Mouse (Mus musculus): ENCODE data around the gene Gsdma2.

DNA sequence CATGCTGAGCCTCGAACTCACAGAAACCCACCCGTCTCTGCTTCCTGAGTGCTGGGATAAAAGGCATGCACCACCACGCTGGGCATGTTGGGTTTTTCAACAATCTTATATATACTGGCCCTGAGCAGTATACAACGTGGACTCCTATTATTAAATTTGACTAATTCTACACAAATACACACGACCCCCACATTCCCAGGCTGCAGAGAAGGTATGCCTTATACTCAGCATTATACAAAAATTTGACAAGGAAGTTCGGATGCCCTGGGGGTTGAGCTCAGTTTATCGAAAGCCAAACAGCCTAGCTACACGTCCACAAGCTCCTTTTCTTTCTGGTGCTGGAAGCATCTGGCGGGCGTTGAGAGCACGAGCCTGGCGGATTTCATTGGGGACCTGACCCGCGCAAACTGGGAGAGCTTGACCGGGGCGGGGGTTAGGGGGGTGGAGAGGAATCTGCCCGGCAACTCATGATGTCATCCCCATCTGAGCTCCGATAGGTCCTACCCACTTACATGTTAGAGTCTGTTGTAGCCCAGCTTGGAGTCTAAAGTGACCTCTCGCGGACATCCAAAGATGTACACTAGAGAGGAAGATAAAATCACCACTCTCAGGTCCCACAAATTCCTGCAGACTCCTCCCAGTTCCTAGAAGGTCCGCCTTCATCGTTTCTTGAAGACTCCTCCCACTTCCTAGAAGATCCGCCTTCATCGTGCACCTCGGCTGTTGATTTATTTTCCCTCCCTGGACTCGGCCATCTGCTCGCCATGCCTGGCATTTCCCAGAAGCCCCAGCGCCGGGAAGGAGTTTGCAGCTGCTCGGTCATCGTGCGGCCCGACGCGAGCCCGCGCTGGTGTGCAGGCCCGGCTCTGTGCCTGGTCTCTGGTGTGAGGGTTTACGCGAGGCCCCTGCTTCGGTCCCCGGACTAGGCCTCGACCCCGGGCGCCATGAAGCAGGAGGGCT lies 35.5 kb downstream of the Gsdma2 start, which contains the start of gene Psmd3:
- TF ChIP-seq POLR2A (IDR thresholded peaks at IDR 0.05; ENCODE audit: control insufficient read depth, low read depth, low read length) (peak; percentile 69), CTCF (IDR thresholded peaks at IDR 0.05; ENCODE audit: control insufficient read depth, insufficient read depth, insufficient replicate concordance, low read depth, low read length) (no peak)
